Mouse (Mus musculus) kidney, postnatal 0 days (tissue): Measurements from ENCODE around the gene Pcgf6. TPM values are rescaled to one million over a fixed set of nuclear protein-coding genes. Genes with fewer than 3 reads are reported as not detected.
A peak's percentile ranks its signal among the peaks of the same experiment; 100 is the strongest.

ENCODE experiments used
- ATAC-seq: fragments of 200-750 bp; cut with Nextera tagmentation; replicated peaks from 2 replicates; pipeline ENCODE4 v1.8.0; 2017; ENCODE audit warnings: low read depth, moderate number of reproducible peaks, moderate TSS enrichment, moderate library complexity; ENCODE audit not compliant: low FRiP score
- DNase-seq: peaks from one replicate; pipeline ENCODE4 v3.0.0-alpha.2; 2016; ENCODE audit warnings: low spot score
- H3K27ac ChIP-seq: fragments of 300-500 bp; sonication (generic); 2 replicates; pipeline ENCODE4 v1.5.1; 2014; ENCODE audit warnings: mild to moderate bottlenecking
- H3K27me3 ChIP-seq: fragments of 300-500 bp; sonication (generic); 2 replicates; pipeline ENCODE4 v1.6.1; 2014; ENCODE audit warnings: low read length, mixed read lengths; ENCODE audit not compliant: insufficient read depth
- H3K36me3 ChIP-seq: fragments of 300-500 bp; sonication (generic); 2 replicates; pipeline ENCODE4 v1.6.1; 2014; ENCODE audit warnings: low read length, mixed read lengths; ENCODE audit not compliant: insufficient read depth
- H3K4me1 ChIP-seq: fragments of 300-500 bp; sonication (generic); replicated peaks from 2 replicates; pipeline ENCODE4 v1.6.1; 2014; ENCODE audit warnings: antibody characterized with exemption, low read length, mixed read lengths; ENCODE audit not compliant: insufficient read depth
- H3K4me2 ChIP-seq: fragments of 300-500 bp; sonication (generic); 2 replicates; pipeline ENCODE4 v1.6.1; 2014; ENCODE audit warnings: mild to moderate bottlenecking, low read length, moderate library complexity, mixed read lengths
- H3K4me3 ChIP-seq: fragments of 300-500 bp; sonication (generic); replicated peaks from 2 replicates; pipeline ENCODE4 v1.5.1; 2014; ENCODE audit warnings: low read depth, low read length
- H3K9ac ChIP-seq: fragments of 300-500 bp; sonication (generic); 2 replicates; pipeline ENCODE4 v1.6.1; 2014; ENCODE audit warnings: low read depth, low read length
- H3K9me3 ChIP-seq: fragments of 300-500 bp; sonication (generic); replicated peaks from 2 replicates; pipeline ENCODE4 v1.6.1; 2016; ENCODE audit warnings: low read length, inconsistent platforms, mixed read lengths
- CTCF ChIP-seq: IDR thresholded peaks from 2 replicates; pipeline ENCODE4 v1.5.1; 2016; ENCODE audit warnings: antibody characterized with exemption, low read depth, mild to moderate bottlenecking, moderate library complexity
- WGBS: fragments of 180-500 bp; shearing (Covaris S2); extraction: QIAGEN DNeasy Blood & Tissue Kit; methylation state at CpG from one replicate; pipeline ENCODE4 v1.1.7; 2014; 5-methylcytosine and 5-hydroxymethylcytosine counted together
- polyA plus RNA-seq: library from polyadenylated mRNA; unstranded; fragments of >200 nt; fragmentation: Nextera tagmentation; extraction: Ambion mirVana; gene quantifications from 2 replicates; pipeline ENCODE4 v1.2.1, GENCODE M21; 2015

Gene Pcgf6
- polyA plus RNA-seq, 1 experiment from 2014 or later = 19.2 TPM

DNA sequence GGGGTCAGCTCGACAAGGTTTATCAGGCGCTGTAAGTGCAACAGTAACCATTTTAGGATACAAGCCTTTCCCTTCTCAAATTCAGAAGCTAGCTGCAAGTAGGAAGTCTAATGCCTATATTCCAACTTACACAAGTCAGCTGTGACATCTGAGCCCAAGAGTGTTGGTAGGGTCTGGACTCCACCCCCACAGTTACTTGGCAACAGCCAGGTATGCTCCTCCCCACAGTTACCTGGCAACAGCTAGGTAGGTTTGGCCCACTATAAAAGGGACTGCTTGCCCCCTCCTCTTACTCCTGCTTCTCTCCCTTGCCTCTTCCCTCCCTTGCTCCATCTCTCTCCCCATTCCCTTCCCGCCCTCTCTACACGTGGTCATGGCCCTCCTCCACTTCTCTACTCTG lies 1.6 kb downstream of the Pcgf6 start:
- Histone ChIP-seq H3K36me3 (peaks cover 10% of the 10 kb centered on the region; the same call in 1 of the 2 replicates), H3K4me1 (peaks cover 8% of the 10 kb centered on the region; the same call in 1 of the 2 replicates), H3K27ac (no peak overlapping the region), H3K27me3 (no peaks in the 10 kb centered on the region), H3K4me2 (peak overlapping the region; percentile 93), H3K9me3 (no peaks in the 10 kb centered on the region), H3K4me3 (no peak overlapping the region), H3K9ac (no peak overlapping the region)
- no peak for TF ChIP-seq CTCF
- WGBS = 66% methylated on average over 4 of the region's 4 CpGs
- DNase-seq = no peak
- no peak for ATAC-seq

DNA sequence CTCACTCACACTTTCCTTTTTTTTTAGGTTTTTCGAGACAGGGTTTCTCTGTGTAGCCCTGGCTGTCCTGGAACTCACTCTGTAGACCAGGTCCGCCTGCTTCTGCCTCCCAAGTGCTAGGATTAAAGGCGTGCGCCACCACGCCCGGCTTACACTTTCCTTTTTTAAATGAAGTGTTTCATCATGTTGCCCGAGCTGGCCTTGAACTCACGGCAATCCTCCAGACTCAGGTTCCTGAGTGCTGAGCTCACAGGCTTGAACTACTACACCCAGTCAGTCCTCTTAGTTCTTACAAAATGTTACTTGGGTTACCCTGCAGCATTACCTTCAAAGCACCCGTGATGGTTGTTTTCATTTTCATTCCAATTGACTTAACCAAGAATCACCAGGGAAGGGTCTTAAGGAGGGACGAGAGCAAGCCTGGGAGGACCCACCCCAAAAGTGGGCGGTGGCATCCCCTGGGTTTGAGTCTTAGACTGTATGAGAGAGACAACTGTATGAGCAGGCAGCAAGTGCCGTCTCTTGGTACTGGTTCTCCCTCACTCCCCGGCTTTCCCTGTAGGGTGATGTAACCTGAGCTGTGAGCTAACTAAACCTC lies 3.4 kb downstream of the Pcgf6 start:
- H3K4me1 ChIP-seq = peaks cover 8% of the 10 kb centered on the region; the same call in 1 of the 2 replicates
- peaks cover 10% of the 10 kb centered on the region; the same call in 1 of the 2 replicates for H3K36me3 ChIP-seq
- no peak overlapping the region for H3K9ac ChIP-seq
- no peak overlapping the region for H3K4me3 ChIP-seq
- H3K27me3 ChIP-seq = no peaks in the 10 kb centered on the region
- 77% methylated on average over 13 of the region's 13 CpGs for WGBS
- no peak for TF ChIP-seq CTCF
- no peak for DNase-seq
- H3K4me2 ChIP-seq = no peak overlapping the region
- no peaks in the 10 kb centered on the region for H3K9me3 ChIP-seq
- H3K27ac ChIP-seq = no peak overlapping the region
- ATAC-seq = no peak

GRCm38 (mm10) chr19:47046343-47046742 lies 4.4 kb downstream of the Pcgf6 start:
- peak; percentile 54 for TF ChIP-seq CTCF
- DNase-seq (no peak), ATAC-seq (no peak)
- Histone ChIP-seq H3K27me3 (no peaks in the 10 kb centered on the region), H3K4me1 (peaks cover 8% of the 10 kb centered on the region; the same call in 1 of the 2 replicates), H3K4me3 (no peak overlapping the region), H3K9me3 (no peaks in the 10 kb centered on the region), H3K4me2 (no peak overlapping the region), H3K27ac (no peak overlapping the region), H3K9ac (no peak overlapping the region), H3K36me3 (peaks cover 13% of the 10 kb centered on the region; the same call in 1 of the 2 replicates)
- WGBS = 90% methylated on average over 1 of the region's 1 CpGs

GRCm38 (mm10) chr19:47043608-47044007 lies 7.1 kb downstream of the Pcgf6 start:
- Histone ChIP-seq H3K27me3 (no peaks in the 10 kb centered on the region), H3K36me3 (peaks cover 15% of the 10 kb centered on the region; the same call in 1 of the 2 replicates), H3K4me3 (no peak overlapping the region), H3K4me2 (no peak overlapping the region), H3K27ac (no peak overlapping the region), H3K4me1 (no peaks in the 10 kb centered on the region), H3K9me3 (no peaks in the 10 kb centered on the region), H3K9ac (no peak overlapping the region)
- TF ChIP-seq CTCF = peak; percentile 60
- no peak for ATAC-seq
- 88% methylated on average over 3 of the region's 3 CpGs for WGBS
- peak; percentile 62 for DNase-seq

GRCm38 (mm10) chr19:47040720-47041473 lies 9.8 kb downstream of the Pcgf6 start:
- no peak for ATAC-seq
- no peak for DNase-seq
- no peak overlapping the region for H3K4me2 ChIP-seq
- 82% methylated on average over 3 of the region's 3 CpGs for WGBS
- no peak overlapping the region for H3K27ac ChIP-seq
- H3K4me1 ChIP-seq = no peaks in the 10 kb centered on the region
- no peak overlapping the region for H3K9ac ChIP-seq
- H3K4me3 ChIP-seq = no peak overlapping the region
- H3K9me3 ChIP-seq = no peaks in the 10 kb centered on the region
- H3K36me3 ChIP-seq = peaks cover 10% of the 10 kb centered on the region; the same call in 1 of the 2 replicates
- no peak for TF ChIP-seq CTCF
- H3K27me3 ChIP-seq = no peaks in the 10 kb centered on the region

- TF ChIP-seq CTCF = no peak
- H3K4me2 ChIP-seq = no peak overlapping the region
- WGBS = 79% methylated on average over 3 of the region's 3 CpGs
- DNase-seq (no peak), ATAC-seq (no peak)
- H3K9me3 ChIP-seq = no peaks in the 10 kb centered on the region
- H3K4me3 ChIP-seq = no peak overlapping the region
- H3K27ac ChIP-seq = no peak overlapping the region
- no peaks in the 10 kb centered on the region for H3K4me1 ChIP-seq
- no peaks in the 10 kb centered on the region for H3K27me3 ChIP-seq
- peaks cover 11% of the 10 kb centered on the region; the same call in 1 of the 2 replicates for H3K36me3 ChIP-seq
- H3K9ac ChIP-seq = no peak overlapping the region
Observed at GRCm38 (mm10) chr19:47036596-47036995, 14.1 kb downstream of the Pcgf6 start.
